Mouse (Mus musculus) stomach, embryonic 14.5 days (tissue): ENCODE measurements around the gene Ctsf. TPM values are rescaled to one million over a fixed set of nuclear protein-coding genes. Genes with fewer than 3 reads are reported as not detected.

ENCODE experiments used
- ATAC-seq: fragments of 200-750 bp; cut with Nextera tagmentation; 2 replicates; pipeline ENCODE4 v1.8.0; 2017; ENCODE audit warnings: low read depth, moderate TSS enrichment; ENCODE audit not compliant: insufficient number of reproducible peaks, insufficient read depth, low FRiP score
- H3K27ac ChIP-seq: fragments of 300-500 bp; sonication (generic); 2 replicates; pipeline ENCODE4 v1.5.1; 2014; ENCODE audit warnings: mild to moderate bottlenecking, low read length, moderate library complexity, mixed read lengths
- H3K27me3 ChIP-seq: fragments of 300-500 bp; sonication (generic); 2 replicates; pipeline ENCODE4 v1.6.1; 2014; ENCODE audit warnings: low read length, control low read depth, mixed read lengths; ENCODE audit not compliant: control insufficient read depth, insufficient read depth
- H3K36me3 ChIP-seq: fragments of 300-500 bp; sonication (generic); 2 replicates; pipeline ENCODE4 v1.6.1; 2014; ENCODE audit warnings: mild to moderate bottlenecking, control low read depth, low read length, moderate library complexity, mixed read lengths; ENCODE audit not compliant: control insufficient read depth, insufficient read depth
- H3K4me1 ChIP-seq: fragments of 300-500 bp; sonication (generic); 2 replicates; pipeline ENCODE4 v1.6.1; 2014; ENCODE audit warnings: low read length, control low read depth, mixed read lengths; ENCODE audit not compliant: control insufficient read depth, insufficient read depth
- H3K4me2 ChIP-seq: fragments of 300-500 bp; sonication (generic); replicated peaks from 2 replicates; pipeline ENCODE4 v1.6.1; 2014; ENCODE audit warnings: low read depth, low read length, control low read depth
- H3K4me3 ChIP-seq: fragments of 300-500 bp; sonication (generic); 2 replicates; pipeline ENCODE4 v1.5.1; 2014; ENCODE audit warnings: low read depth, low read length, control low read depth
- H3K9ac ChIP-seq: fragments of 300-500 bp; sonication (generic); replicated peaks from 2 replicates; pipeline ENCODE4 v1.6.1; 2014; ENCODE audit warnings: low read depth, mild to moderate bottlenecking, control low read depth, low read length, moderate library complexity, mixed read lengths
- H3K9me3 ChIP-seq: fragments of 300-500 bp; sonication (generic); 2 replicates; pipeline ENCODE4 v1.6.1; 2016; ENCODE audit warnings: low read depth, low read length, control low read depth; ENCODE audit not compliant: control insufficient read depth
- WGBS: fragments of 180-500 bp; shearing (Covaris S2); extraction: QIAGEN DNeasy Blood & Tissue Kit; methylation state at CpG from one replicate; pipeline ENCODE4 v1.1.7; 2014; 5-methylcytosine and 5-hydroxymethylcytosine counted together
- polyA plus RNA-seq: library from polyadenylated mRNA; unstranded; fragments of >200 nt; fragmentation: Nextera tagmentation; extraction: Ambion mirVana; gene quantifications from 2 replicates; pipeline ENCODE4 v1.2.1, GENCODE M21; 2014

Ctsf gene
- polyA plus RNA-seq, 1 experiment from 2014 or later: 22.7 TPM

DNA sequence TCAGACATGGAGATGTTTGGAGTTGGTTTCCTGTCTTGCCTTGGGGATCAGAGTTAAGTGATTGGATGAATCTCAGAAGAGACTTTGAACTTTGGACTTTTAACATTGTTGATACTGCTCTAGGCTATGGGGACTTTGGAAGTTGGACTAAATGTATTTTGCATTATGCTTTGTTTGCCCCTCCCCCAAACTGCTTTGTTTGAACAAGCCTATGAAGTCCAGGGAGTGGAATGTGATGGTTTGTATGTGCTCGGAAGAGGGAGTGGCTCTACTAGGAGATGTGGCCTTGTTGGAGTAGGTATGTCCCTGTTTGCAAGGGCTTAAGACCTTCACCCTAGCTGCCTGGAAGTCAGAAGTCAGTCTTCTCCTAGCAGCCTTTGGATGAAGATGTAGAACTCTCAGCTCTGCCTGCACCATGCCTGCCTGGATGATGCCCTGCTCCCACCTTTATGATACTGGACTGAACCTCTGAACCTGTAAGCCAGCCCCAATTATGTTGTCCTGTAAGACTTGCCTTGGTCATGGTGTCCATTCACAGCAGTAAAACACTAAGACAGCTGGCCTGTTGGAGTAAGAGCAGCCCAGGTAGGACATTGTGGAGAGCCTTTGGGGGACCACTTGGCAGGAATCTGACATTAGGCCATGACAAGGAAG, 37.6 kb upstream of the Ctsf start:
- Histone ChIP-seq H3K27me3 (no peaks in the 10 kb centered on the region), H3K4me2 (no peak overlapping the region), H3K4me1 (no peaks in the 10 kb centered on the region), H3K4me3 (no peak overlapping the region), H3K9me3 (no peaks in the 10 kb centered on the region), H3K27ac (no peak overlapping the region), H3K9ac (no peak overlapping the region), H3K36me3 (no peaks in the 10 kb centered on the region)
- ATAC-seq: peak; percentile 49; the same call in 1 of the 2 replicates
- WGBS: 36% methylated on average over 1 of the region's 1 CpGs

GRCm38 (mm10) chr19:4820678-4821303, 34.1 kb upstream of the Ctsf start:
- Histone ChIP-seq H3K9me3 (no peaks in the 10 kb centered on the region), H3K36me3 (peaks cover 3% of the 10 kb centered on the region; the same call in 1 of the 2 replicates), H3K4me1 (no peaks in the 10 kb centered on the region), H3K27me3 (no peaks in the 10 kb centered on the region), H3K4me2 (no peak overlapping the region), H3K4me3 (no peak overlapping the region), H3K9ac (no peak overlapping the region), H3K27ac (no peak overlapping the region)
- WGBS: 75% methylated on average over 5 of the region's 5 CpGs
- ATAC-seq: peak; percentile 14; the same call in 1 of the 2 replicates

GRCm38 (mm10) chr19:4828444-4829114, 26.4 kb upstream of the Ctsf start:
- peak; percentile 75; the same call in 1 of the 2 replicates for ATAC-seq

DNA sequence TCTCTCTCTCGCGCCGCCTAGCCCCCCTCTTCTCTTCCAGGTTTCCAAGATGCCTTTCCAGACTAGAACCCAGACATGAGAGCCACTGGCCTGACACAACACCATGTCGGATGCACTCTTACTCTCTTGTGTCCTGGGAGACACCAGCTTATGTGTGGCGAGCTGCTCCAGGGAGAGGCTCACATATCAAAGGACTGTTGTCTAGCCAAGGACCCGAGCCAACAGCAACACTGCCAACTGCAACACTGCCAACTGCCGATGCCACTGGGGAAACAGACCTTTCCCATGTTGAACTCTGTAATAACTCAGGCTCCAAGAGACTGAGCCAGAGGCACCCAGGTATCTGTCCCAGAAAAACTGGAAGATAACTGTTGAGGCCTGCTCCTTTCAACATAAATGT, 25.8 kb upstream of the Ctsf start:
- ATAC-seq: no peak
- no peak overlapping the region for H3K9ac ChIP-seq
- H3K4me3 ChIP-seq: no peak overlapping the region
- H3K27me3 ChIP-seq: no peaks in the 10 kb centered on the region
- no peaks in the 10 kb centered on the region for H3K9me3 ChIP-seq
- H3K4me2 ChIP-seq: no peak overlapping the region
- 62% methylated on average over 7 of the region's 7 CpGs for WGBS
- no peak overlapping the region for H3K27ac ChIP-seq
- H3K4me1 ChIP-seq: no peaks in the 10 kb centered on the region
- peaks cover 11% of the 10 kb centered on the region for H3K36me3 ChIP-seq

More at GRCm38 (mm10) chr19:4828444-4829114, 26.4 kb upstream of the Ctsf start:
- Histone ChIP-seq H3K4me2 (no peak overlapping the region), H3K27ac (no peak overlapping the region), H3K9me3 (no peaks in the 10 kb centered on the region), H3K4me3 (no peak overlapping the region), H3K4me1 (no peaks in the 10 kb centered on the region), H3K27me3 (no peaks in the 10 kb centered on the region), H3K36me3 (peaks cover 11% of the 10 kb centered on the region), H3K9ac (no peak overlapping the region)
- 45% methylated on average over 16 of the region's 16 CpGs for WGBS

- H3K9ac ChIP-seq: no peak overlapping the region
- 85% methylated on average over 8 of the region's 8 CpGs for WGBS
- ATAC-seq: no peak
- H3K4me1 ChIP-seq: 0 out of 2 replicates have a peak, but pooled peaks cover 10% of the 10 kb centered on the region
- H3K4me3 ChIP-seq: no peak overlapping the region
- peaks cover 8% of the 10 kb centered on the region for H3K36me3 ChIP-seq
- no peaks in the 10 kb centered on the region for H3K27me3 ChIP-seq
- H3K4me2 ChIP-seq: no peak overlapping the region
- no peak overlapping the region for H3K27ac ChIP-seq
- H3K9me3 ChIP-seq: no peaks in the 10 kb centered on the region
Observed at GRCm38 (mm10) chr19:4833977-4834376, 21.0 kb upstream of the Ctsf start.

GRCm38 (mm10) chr19:4836096-4836495, 18.8 kb upstream of the Ctsf start:
- WGBS: 66% methylated on average over 2 of the region's 2 CpGs
- ATAC-seq: no peak
- no peak overlapping the region for H3K9ac ChIP-seq

GRCm38 (mm10) chr19:4837049-4837448, 17.9 kb upstream of the Ctsf start:
- WGBS: 94% methylated on average over 6 of the region's 6 CpGs
- no peak for ATAC-seq
- Histone ChIP-seq H3K9me3 (no peaks in the 10 kb centered on the region), H3K4me1 (0 out of 2 replicates have a peak, but pooled peaks cover 13% of the 10 kb centered on the region), H3K27ac (no peak overlapping the region), H3K4me3 (no peak overlapping the region), H3K9ac (no peak overlapping the region), H3K36me3 (peaks cover 6% of the 10 kb centered on the region; the same call in 1 of the 2 replicates), H3K4me2 (no peak overlapping the region), H3K27me3 (peaks cover 5% of the 10 kb centered on the region; the same call in 1 of the 2 replicates)

More at GRCm38 (mm10) chr19:4836096-4836495, 18.8 kb upstream of the Ctsf start:
- H3K4me1 ChIP-seq: 0 out of 2 replicates have a peak, but pooled peaks cover 13% of the 10 kb centered on the region
- H3K36me3 ChIP-seq: peaks cover 6% of the 10 kb centered on the region
- no peaks in the 10 kb centered on the region; the same call in 1 of the 2 replicates for H3K27me3 ChIP-seq
- H3K4me2 ChIP-seq: no peak overlapping the region
- H3K4me3 ChIP-seq: no peak overlapping the region
- H3K27ac ChIP-seq: no peak overlapping the region
- H3K9me3 ChIP-seq: no peaks in the 10 kb centered on the region

GRCm38 (mm10) chr19:4838526-4839140, 16.3 kb upstream of the Ctsf start:
- H3K27me3 ChIP-seq: peaks cover 8% of the 10 kb centered on the region; the same call in 1 of the 2 replicates
- peak overlapping the region; percentile 55 for H3K4me3 ChIP-seq
- no peak for ATAC-seq
- H3K4me1 ChIP-seq: 0 out of 2 replicates have a peak, but pooled peaks cover 13% of the 10 kb centered on the region
- H3K4me2 ChIP-seq: peak overlapping the region; percentile 78
- no peaks in the 10 kb centered on the region for H3K36me3 ChIP-seq
- no peak overlapping the region for H3K27ac ChIP-seq
- no peaks in the 10 kb centered on the region for H3K9me3 ChIP-seq
- H3K9ac ChIP-seq: peak overlapping the region; percentile 54
- WGBS: 27% methylated on average over 10 of the region's 10 CpGs
